Mouse (Mus musculus): ENCODE data around the gene Acer1. TPM values are rescaled to one million over a fixed set of nuclear protein-coding genes. Genes with fewer than 3 reads are reported as not detected.

Gene Acer1
- polyA plus RNA-seq, 1 experiment from 2014 or later: not detected

DNA sequence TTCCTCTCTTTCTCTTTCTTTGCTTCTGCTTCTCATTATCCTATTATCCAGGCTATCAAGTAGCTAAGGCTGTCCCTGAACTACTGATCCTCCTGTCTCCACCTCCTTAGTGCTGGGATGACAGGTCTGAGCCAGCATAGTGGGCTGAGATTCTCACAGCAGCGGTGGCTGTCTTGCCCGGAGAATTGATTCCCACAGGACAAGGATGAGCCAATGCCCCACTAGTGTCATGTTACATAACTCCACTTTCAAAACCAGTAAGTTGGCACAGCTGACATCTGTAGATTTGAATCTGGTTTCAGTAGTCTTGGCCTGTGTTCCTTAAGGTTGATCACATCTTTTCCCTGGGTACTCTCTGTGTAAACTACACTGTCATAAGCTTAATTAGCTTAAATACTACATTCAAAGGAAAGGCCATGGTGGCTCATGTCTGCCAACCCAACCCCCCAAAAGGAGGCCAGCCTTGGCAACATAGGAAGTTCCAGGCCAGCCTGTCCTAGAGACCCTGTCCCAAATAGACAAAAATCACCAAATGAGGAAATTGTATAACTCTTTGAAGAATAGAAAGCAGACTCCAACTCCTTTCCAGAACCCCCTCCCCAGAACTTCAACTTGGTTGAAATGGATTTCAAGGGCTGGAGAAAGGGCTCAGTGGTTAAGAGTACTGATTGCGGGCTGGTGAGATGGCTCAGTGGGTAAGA is 4.3 kb upstream of the Acer1 start:
- Histone ChIP-seq H3K9me3 (no peaks in the 10 kb centered on the region), H3K4me1 (replicated peaks) (peaks cover 8% of the 10 kb centered on the region), H3K36me3 (no peaks in the 10 kb centered on the region), H3K4me2 (replicated peaks) (no peak overlapping the region), H3K27me3 (no peaks in the 10 kb centered on the region), H3K9ac (replicated peaks) (no peak overlapping the region), H3K27ac (no peak overlapping the region), H3K4me3 (replicated peaks) (no peak overlapping the region)
- 86% methylated on average over 3 of the region's 3 CpGs for WGBS
- no peak for ATAC-seq

- H3K4me2 ChIP-seq (replicated peaks): no peak overlapping the region
- H3K4me3 ChIP-seq (replicated peaks): no peak overlapping the region
- no peaks in the 10 kb centered on the region for H3K27me3 ChIP-seq
- no peak overlapping the region for H3K27ac ChIP-seq
- no peak for ATAC-seq
- H3K9me3 ChIP-seq: no peaks in the 10 kb centered on the region
- H3K36me3 ChIP-seq: no peaks in the 10 kb centered on the region
- WGBS: 75% methylated on average over 3 of the region's 3 CpGs
- H3K9ac ChIP-seq (replicated peaks): no peak overlapping the region
- peaks cover 2% of the 10 kb centered on the region for H3K4me1 ChIP-seq (replicated peaks)
These were observed 3.7 kb upstream of the Acer1 start for GRCm38 (mm10) chr17:56985656-56986055.

DNA sequence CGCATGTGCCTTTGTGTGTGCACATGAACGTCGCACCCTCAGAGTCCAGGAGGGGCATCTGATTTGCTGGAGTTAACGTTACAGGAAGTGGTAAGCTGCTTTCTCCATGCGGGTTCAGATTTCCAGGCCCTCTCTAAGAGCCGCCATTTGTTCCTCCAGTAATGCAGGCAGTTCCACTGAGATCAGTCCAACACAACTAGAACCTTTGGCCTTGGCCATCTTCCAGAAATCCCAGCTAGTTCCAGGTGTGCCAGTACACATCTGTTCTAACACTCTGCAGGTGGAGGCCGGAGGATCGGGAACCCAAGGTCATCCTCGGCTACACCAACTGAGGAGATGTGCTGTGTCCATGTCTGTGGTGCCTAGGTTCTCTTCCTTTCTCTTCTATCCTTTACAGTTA is 3.0 kb upstream of the Acer1 start:
- H3K27me3 ChIP-seq: no peaks in the 10 kb centered on the region

DNA sequence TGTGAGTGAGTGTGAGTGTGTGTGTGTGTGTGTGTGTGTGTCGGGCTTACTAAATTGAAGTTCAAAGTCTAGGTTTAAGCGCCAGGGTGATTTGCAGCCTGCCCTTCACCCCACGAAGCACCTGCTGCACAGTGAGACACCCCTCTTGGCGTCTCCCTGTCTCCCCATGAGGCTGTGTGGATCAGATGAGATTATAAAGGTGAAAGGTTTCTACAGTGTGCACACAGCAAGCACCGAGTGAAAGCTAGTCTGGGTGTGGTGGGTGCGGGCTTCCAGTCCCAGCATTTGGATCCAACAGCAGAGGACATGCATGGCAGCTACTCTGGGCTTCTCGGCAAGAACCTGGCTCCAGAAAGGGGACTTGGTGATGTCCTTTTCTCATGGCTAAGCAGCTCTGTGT is 877 bp downstream of the Acer1 start:
- Histone ChIP-seq H3K4me3 (replicated peaks) (no peak overlapping the region), H3K4me2 (replicated peaks) (no peak overlapping the region), H3K36me3 (no peaks in the 10 kb centered on the region), H3K9ac (replicated peaks) (no peak overlapping the region), H3K4me1 (replicated peaks) (no peaks in the 10 kb centered on the region), H3K27ac (no peak overlapping the region), H3K27me3 (no peaks in the 10 kb centered on the region), H3K9me3 (no peaks in the 10 kb centered on the region)
- ATAC-seq: no peak
- WGBS: 75% methylated on average over 7 of the region's 7 CpGs

More for the DNA sequence above, 3.0 kb upstream of the Acer1 start:
- Histone ChIP-seq H3K4me3 (replicated peaks) (no peak overlapping the region), H3K36me3 (no peaks in the 10 kb centered on the region), H3K4me1 (replicated peaks) (no peaks in the 10 kb centered on the region), H3K9me3 (no peaks in the 10 kb centered on the region), H3K27ac (no peak overlapping the region), H3K4me2 (replicated peaks) (no peak overlapping the region), H3K9ac (replicated peaks) (no peak overlapping the region)
- 89% methylated on average over 9 of the region's 9 CpGs for WGBS
- no peak for ATAC-seq

DNA sequence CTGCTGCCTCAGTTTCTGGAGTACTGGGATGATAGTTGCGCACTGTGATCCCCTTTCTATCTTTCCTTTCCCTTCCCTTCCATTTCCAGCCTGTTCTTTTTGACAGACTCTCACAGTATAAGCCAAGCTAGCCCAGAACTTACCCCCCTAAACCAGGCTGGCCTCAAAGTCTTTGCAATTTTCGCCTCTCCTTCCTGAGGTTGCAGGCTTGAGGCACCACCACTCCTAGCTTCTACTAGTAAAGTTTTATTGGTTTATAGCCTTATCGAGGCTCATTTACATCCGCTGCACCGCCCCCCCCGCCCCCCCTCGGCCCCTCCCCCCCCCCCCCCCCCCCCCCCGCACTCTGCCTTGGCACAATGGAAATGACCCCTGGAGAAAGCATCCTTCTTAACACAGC is 2.4 kb downstream of the Acer1 start:
- H3K4me2 ChIP-seq (replicated peaks): no peak overlapping the region
- H3K27ac ChIP-seq: no peak overlapping the region
- 47% methylated on average over 6 of the region's 8 CpGs for WGBS
- H3K9me3 ChIP-seq: no peaks in the 10 kb centered on the region
- H3K36me3 ChIP-seq: no peaks in the 10 kb centered on the region
- no peaks in the 10 kb centered on the region for H3K4me1 ChIP-seq (replicated peaks)
- no peaks in the 10 kb centered on the region for H3K27me3 ChIP-seq
- no peak overlapping the region for H3K9ac ChIP-seq (replicated peaks)
- no peak for ATAC-seq
- H3K4me3 ChIP-seq (replicated peaks): no peak overlapping the region

- no peaks in the 10 kb centered on the region for H3K4me1 ChIP-seq (replicated peaks)
- no peaks in the 10 kb centered on the region for H3K9me3 ChIP-seq
- no peak for ATAC-seq
- WGBS: 80% methylated on average over 8 of the region's 8 CpGs
- H3K4me2 ChIP-seq (replicated peaks): no peak overlapping the region
- H3K27ac ChIP-seq: no peak overlapping the region
- H3K27me3 ChIP-seq: no peaks in the 10 kb centered on the region
- no peaks in the 10 kb centered on the region for H3K36me3 ChIP-seq
- no peak overlapping the region for H3K9ac ChIP-seq (replicated peaks)
- H3K4me3 ChIP-seq (replicated peaks): no peak overlapping the region
These were observed 5.2 kb downstream of the Acer1 start for GRCm38 (mm10) chr17:56976531-56977390.

DNA sequence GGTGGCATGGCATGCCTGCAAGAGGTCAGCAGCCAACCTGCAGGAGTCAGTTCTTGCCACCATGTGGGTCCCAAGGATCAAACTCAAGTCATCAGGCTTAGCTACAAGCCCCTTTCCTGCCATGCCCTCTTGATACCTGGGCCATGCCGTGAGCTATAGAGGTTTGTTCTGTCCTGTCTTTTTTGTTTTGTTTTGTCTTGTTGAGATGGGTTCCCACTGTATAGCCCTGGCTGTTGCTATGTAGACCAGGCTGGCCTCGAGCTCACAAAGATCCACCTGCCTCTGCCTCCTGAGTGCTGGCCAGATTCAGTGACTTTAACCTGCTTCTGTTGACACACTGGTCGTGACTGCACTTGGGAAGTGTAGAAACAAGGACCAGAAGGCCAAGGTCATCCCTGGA is 6.5 kb downstream of the Acer1 start:
- Histone ChIP-seq H3K9me3 (no peaks in the 10 kb centered on the region), H3K36me3 (no peaks in the 10 kb centered on the region), H3K4me3 (replicated peaks) (no peak overlapping the region), H3K27me3 (no peaks in the 10 kb centered on the region), H3K4me2 (replicated peaks) (no peak overlapping the region), H3K27ac (no peak overlapping the region), H3K9ac (replicated peaks) (no peak overlapping the region), H3K4me1 (replicated peaks) (no peaks in the 10 kb centered on the region)
- 74% methylated on average over 3 of the region's 3 CpGs for WGBS
- ATAC-seq: no peak

DNA sequence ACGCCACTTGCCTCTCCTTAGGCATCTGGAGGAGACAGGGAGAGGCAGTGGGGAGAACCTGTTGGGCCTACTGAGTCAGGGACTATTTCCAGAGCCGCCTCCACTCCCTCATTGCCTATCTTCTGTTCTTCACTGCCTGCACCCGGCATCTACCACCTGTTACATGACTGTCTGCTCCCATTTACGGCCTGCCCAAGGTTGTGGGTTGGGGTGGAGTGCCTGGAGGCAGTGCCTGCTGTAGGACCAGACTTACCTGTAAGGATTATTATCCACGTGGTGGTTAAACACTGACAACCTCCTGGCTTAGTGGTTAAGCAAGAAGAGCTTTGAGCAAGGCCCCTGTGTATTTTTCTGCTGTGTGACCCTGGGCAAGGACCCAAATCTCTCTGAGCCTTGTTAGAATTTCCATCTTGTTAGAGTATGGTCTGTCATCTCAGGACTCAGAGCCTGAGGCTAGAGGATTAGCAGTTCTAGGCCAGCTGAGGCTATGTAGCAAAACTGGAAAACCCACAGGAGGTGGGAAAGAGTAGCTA is 7.2 kb downstream of the Acer1 start:
- Histone ChIP-seq H3K4me2 (replicated peaks) (no peak overlapping the region), H3K36me3 (no peaks in the 10 kb centered on the region), H3K9me3 (no peaks in the 10 kb centered on the region), H3K27ac (no peak overlapping the region), H3K27me3 (peaks cover 4% of the 10 kb centered on the region; the same call in 1 of the 2 replicates), H3K4me3 (replicated peaks) (no peak overlapping the region), H3K9ac (replicated peaks) (no peak overlapping the region), H3K4me1 (replicated peaks) (no peaks in the 10 kb centered on the region)
- ATAC-seq: no peak
- WGBS: 80% methylated on average over 5 of the region's 5 CpGs

GRCm38 (mm10) chr17:56973956-56974707 is 7.8 kb downstream of the Acer1 start:
- Histone ChIP-seq H3K4me2 (replicated peaks) (no peak overlapping the region), H3K4me3 (replicated peaks) (no peak overlapping the region), H3K9me3 (no peaks in the 10 kb centered on the region), H3K4me1 (replicated peaks) (no peaks in the 10 kb centered on the region), H3K27ac (no peak overlapping the region), H3K36me3 (no peaks in the 10 kb centered on the region), H3K27me3 (peaks cover 8% of the 10 kb centered on the region; the same call in 1 of the 2 replicates), H3K9ac (replicated peaks) (no peak overlapping the region)
- no peak for ATAC-seq
- 66% methylated on average over 13 of the region's 14 CpGs for WGBS

GRCm38 (mm10) chr17:56970081-56970480 is 11.8 kb downstream of the Acer1 start:
- 74% methylated on average over 5 of the region's 5 CpGs for WGBS

DNA sequence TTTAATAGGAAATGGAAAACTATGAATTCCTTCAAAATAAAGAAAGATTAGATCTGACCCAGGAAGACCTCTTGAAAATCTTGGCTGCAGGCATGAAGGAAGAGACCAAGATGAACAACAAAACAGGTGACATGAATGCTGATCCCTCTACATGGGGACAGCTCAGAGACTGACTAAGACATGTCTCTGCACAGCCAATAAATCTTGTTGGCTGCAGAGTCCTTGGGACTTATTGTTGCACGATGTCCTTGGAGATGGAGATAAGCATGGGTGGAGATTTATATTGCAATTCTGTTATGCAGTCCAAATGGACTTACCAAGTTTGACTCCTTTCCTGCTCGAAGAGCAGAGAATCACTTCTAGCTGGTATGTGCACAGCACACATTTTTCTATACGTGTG is 12.6 kb downstream of the Acer1 start:
- no peak overlapping the region for H3K4me3 ChIP-seq (replicated peaks)
- H3K27ac ChIP-seq: no peak overlapping the region
- no peaks in the 10 kb centered on the region for H3K36me3 ChIP-seq
- peaks cover 8% of the 10 kb centered on the region; the same call in 1 of the 2 replicates for H3K27me3 ChIP-seq
- H3K4me2 ChIP-seq (replicated peaks): no peak overlapping the region
- no peak for ATAC-seq
- H3K4me1 ChIP-seq (replicated peaks): no peaks in the 10 kb centered on the region
- H3K9ac ChIP-seq (replicated peaks): no peak overlapping the region
- WGBS: 74% methylated on average over 3 of the region's 3 CpGs
- no peaks in the 10 kb centered on the region for H3K9me3 ChIP-seq

More at GRCm38 (mm10) chr17:56970081-56970480, 11.8 kb downstream of the Acer1 start:
- no peak overlapping the region for H3K9ac ChIP-seq (replicated peaks)
- H3K27me3 ChIP-seq: peaks cover 8% of the 10 kb centered on the region; the same call in 1 of the 2 replicates
- no peaks in the 10 kb centered on the region for H3K4me1 ChIP-seq (replicated peaks)
- no peaks in the 10 kb centered on the region for H3K9me3 ChIP-seq
- H3K4me3 ChIP-seq (replicated peaks): no peak overlapping the region
- ATAC-seq: no peak
- no peak overlapping the region for H3K27ac ChIP-seq
- H3K4me2 ChIP-seq (replicated peaks): no peak overlapping the region
- no peaks in the 10 kb centered on the region for H3K36me3 ChIP-seq

GRCm38 (mm10) chr17:56963646-56964045 is 18.3 kb downstream of the Acer1 start:
- Histone ChIP-seq H3K4me3 (replicated peaks) (no peak overlapping the region), H3K9me3 (no peaks in the 10 kb centered on the region), H3K9ac (replicated peaks) (no peak overlapping the region), H3K27me3 (no peaks in the 10 kb centered on the region), H3K4me1 (replicated peaks) (no peaks in the 10 kb centered on the region), H3K27ac (no peak overlapping the region), H3K4me2 (replicated peaks) (no peak overlapping the region), H3K36me3 (no peaks in the 10 kb centered on the region)
- WGBS: 82% methylated on average over 6 of the region's 6 CpGs
- no peak for ATAC-seq
